In genomic region chr6:30300372-30300771, GRCm38 (mm10) we compare ENCODE assay signal across 8 mouse cellular contexts. TPM values are rescaled to one million over a fixed set of nuclear protein-coding genes. Genes with fewer than 3 reads are reported as not detected.
DNase-seq lines count a peak whose midpoint lies in the region; ATAC-seq and TF ChIP-seq lines count a peak whose summit lies in the region.

No protein-coding gene starts in this region.

- peak; percentile 34 for DNase-seq in MEL (ENCODE audit: low read depth, low spot score)
- DNase-seq in cerebellum, adult 9-10 months, result peak; percentile 84
- DNase-seq in hindbrain, embryonic 10.5 days (ENCODE audit: low spot score), result peak; percentile 84
- DNase-seq in layer of hippocampus, adult 9-11 months, result peak; percentile 90
- DNase-seq in ovary, postnatal 10 days (ENCODE audit: low spot score), result peak; percentile 56
- DNase-seq in thymus, postnatal 10 days (ENCODE audit: low spot score in 2 of 2), result peak; percentile 82 to 87

- H3K27ac ChIP-seq in MEL (ENCODE audit: control insufficient read depth, low read depth, low read length), result no peak overlapping the region
- peak overlapping the region; percentile 83 for H3K27ac ChIP-seq in hindbrain, embryonic 10.5 days
- peak overlapping the region; percentile 92 for H3K27ac ChIP-seq in lung, embryonic 16.5 days (ENCODE audit: low read length)

- no peak for TF ChIP-seq RAD21 in MEL (IDR thresholded peaks at IDR 0.05; ENCODE audit: low read depth, low read length)

- H3K4me3 ChIP-seq in MEL (ENCODE audit: control insufficient read depth in 1 of 2, insufficient read depth in 1 of 2, low read depth in 2 of 2, low read length in 2 of 2), result no peak overlapping the region
- H3K4me3 ChIP-seq in hindbrain, embryonic 10.5 days, result peak overlapping the region; percentile 91
- H3K4me3 ChIP-seq in lung, embryonic 16.5 days (ENCODE audit: low read length), result peak overlapping the region; percentile 83

- H3K9ac ChIP-seq in MEL (ENCODE audit: control insufficient read depth, low read depth, low read length, poor library complexity, severe bottlenecking), result no peak overlapping the region
- H3K9ac ChIP-seq in lung, embryonic 16.5 days (ENCODE audit: low read length), result peak overlapping the region; percentile 50

- no peak for TF ChIP-seq CTCF in MEL (IDR thresholded peaks at IDR 0.05 in 2 of 3, conservative IDR thresholded peaks at IDR 0.05 in 1 of 3; ENCODE audit: control insufficient read depth in 1 of 3, insufficient read depth in 1 of 3, low read depth in 2 of 3, low read length in 3 of 3, poor library complexity in 1 of 3, severe bottlenecking in 1 of 3)

- TF ChIP-seq POLR2A in MEL (IDR thresholded peaks at IDR 0.05; ENCODE audit: control insufficient read depth in 1 of 2, insufficient read depth in 1 of 2, low read depth in 1 of 2, low read length in 2 of 2, poor library complexity in 1 of 2), result no peak

- H3K4me1 ChIP-seq in MEL (ENCODE audit: control insufficient read depth in 1 of 2, insufficient read depth in 2 of 2, low read length in 2 of 2), result peaks cover 2 to 8% of the 10 kb centered on the region in 2 experiments; a peak in 1 of 4 replicates
- peaks cover 47% of the 10 kb centered on the region for H3K4me1 ChIP-seq in hindbrain, embryonic 10.5 days (replicated peaks)
- H3K4me1 ChIP-seq in lung, embryonic 16.5 days (replicated peaks; ENCODE audit: control insufficient read depth, insufficient read depth, low read length), result peaks cover 29% of the 10 kb centered on the region

- no peak for TF ChIP-seq EP300 in MEL (IDR thresholded peaks at IDR 0.05; ENCODE audit: low read depth in 1 of 2, low read length in 2 of 2)

- peaks cover 0 to 3% of the 10 kb centered on the region in 2 experiments; a peak in 2 of 4 replicates for H3K36me3 ChIP-seq in MEL (ENCODE audit: control insufficient read depth in 1 of 2, insufficient read depth in 2 of 2, low read length in 2 of 2)
- H3K36me3 ChIP-seq in hindbrain, embryonic 10.5 days, result peaks cover 30% of the 10 kb centered on the region
- H3K36me3 ChIP-seq in lung, embryonic 16.5 days (ENCODE audit: control insufficient read depth, insufficient read depth, low read length), result peaks cover 9% of the 10 kb centered on the region

- H3K4me2 ChIP-seq in lung, embryonic 16.5 days (ENCODE audit: low read depth, low read length), result peak overlapping the region; percentile 69

- no peaks in the 10 kb centered on the region for H3K79me2 ChIP-seq in MEL (ENCODE audit: control insufficient read depth, insufficient read depth, low read length, poor library complexity)

- peak; percentile 51 for ATAC-seq in frontal cortex, adult (ENCODE audit: low TSS enrichment)
- peak; percentile 80 for ATAC-seq in lung, embryonic 16.5 days (ENCODE audit: low read depth)

- H3K27me3 ChIP-seq in MEL (ENCODE audit: control insufficient read depth in 1 of 2, insufficient read depth in 2 of 2, low read length in 2 of 2), result no peaks in the 10 kb centered on the region
- H3K27me3 ChIP-seq in hindbrain, embryonic 10.5 days (ENCODE audit: insufficient read depth, poor library complexity, severe bottlenecking), result no peaks in the 10 kb centered on the region
- no peaks in the 10 kb centered on the region for H3K27me3 ChIP-seq in lung, embryonic 16.5 days (ENCODE audit: control insufficient read depth, insufficient read depth, low read depth, low read length)

- 1% methylated on average over 5 of the region's 5 CpGs for WGBS in hindbrain, embryonic 10.5 days
- WGBS in lung, embryonic 16.5 days, result 1% methylated on average over 5 of the region's 5 CpGs

- H3K9me3 ChIP-seq in MEL (replicated peaks; ENCODE audit: insufficient read depth, low read length), result no peaks in the 10 kb centered on the region
- no peaks in the 10 kb centered on the region for H3K9me3 ChIP-seq in hindbrain, embryonic 10.5 days
- no peaks in the 10 kb centered on the region for H3K9me3 ChIP-seq in lung, embryonic 16.5 days (ENCODE audit: control insufficient read depth, low read length)

TF ChIP-seq in MEL, 35 proteins besides CTCF, POLR2A, EP300 and RAD21:
- TF ChIP-seq SIN3A (IDR thresholded peaks at IDR 0.05; ENCODE audit: low read length) (peak; percentile 74), ELF1 (IDR thresholded peaks at IDR 0.05; ENCODE audit: low read depth, low read length) (0 out of 2 replicates have a peak, but pooled peaks have one; percentile 22), MAFK (IDR thresholded peaks at IDR 0.05; ENCODE audit: borderline replicate concordance, low read depth, low read length) (no peak), ETS1 (IDR thresholded peaks at IDR 0.05; ENCODE audit: low read depth, low read length) (peak; percentile 32; the same call in 1 of the 2 replicates)

RNA-seq across cellular contexts. Expression of gene Ube2h, which starts 4.0 kb away (rescaled TPM):
- 4.0 and 4.2 TPM in 2 replicates for total RNA-seq in MEL (2012; rRNA removed)
- 1 to 10 TPM in 1 of 2 experiments, not detected in 1; 7.4 TPM for polyA plus RNA-seq in MEL (2012; ENCODE audit: insufficient read depth in 1 of 2, insufficient read length in 2 of 2, low read depth in 1 of 2, low replicate concordance in 2 of 2, missing spikeins in 1 of 2)
- polyA plus RNA-seq in hindbrain, embryonic 10.5 days (2016; fragmentation: Nextera tagmentation; extraction: Ambion mirVana), result 29.6 and 34.2 TPM in 2 replicates
- polyA plus RNA-seq in lung, embryonic 16.5 days (2015; fragmentation: Nextera tagmentation; extraction: Ambion mirVana), result 40.6 and 42.5 TPM in 2 replicates

Comparison
In these comparisons a context has a peak if more than half of its experiments do, and no peak if none do; other contexts are left out.
1. DNase-seq: peak in every context shown above with its lines; median percentile 90 in layer of hippocampus, adult 9-11 months; 84 in thymus, postnatal 10 days; 84 in cerebellum, adult 9-10 months; 84 in hindbrain, embryonic 10.5 days; 56 in ovary, postnatal 10 days; 34 in MEL.
2. H3K4me3 ChIP-seq: peak in hindbrain, embryonic 10.5 days (single experiment) and lung, embryonic 16.5 days (single experiment); none in MEL (0 of 2).